Mouse (Mus musculus) CH12.LX (cell line): ENCODE measurements around the gene Arcn1. TPM values are rescaled to one million over a fixed set of nuclear protein-coding genes. Genes with fewer than 3 reads are reported as not detected.

Experiments
- DNase-seq: peaks from one replicate; pipeline ENCODE4 v3.0.0-alpha.2; 2013; ENCODE audit errors: extremely low read depth
- H3K27ac ChIP-seq: 2 replicates; pipeline ENCODE4 v1.5.1; 2012; ENCODE audit warnings: low read depth, mild to moderate bottlenecking, control low read depth, moderate library complexity; ENCODE audit not compliant: insufficient read depth
- H3K27me3 ChIP-seq: replicated peaks from 2 replicates; pipeline ENCODE3; 2012; ENCODE audit warnings: inconsistent platforms
- H3K36me3 ChIP-seq, 2 experiments: replicated peaks in 1 of 2; 2 replicates each; pipeline versions ENCODE3 to v1.6.1; 2012; ENCODE audit warnings: inconsistent platforms in 1 of 2, low read length in 1 of 2, mild to moderate bottlenecking in 1 of 2, mixed read lengths in 1 of 2, moderate library complexity in 1 of 2; ENCODE audit not compliant: control insufficient read depth in 1 of 2, insufficient read depth in 1 of 2
- H3K4me1 ChIP-seq, 2 experiments: 2 replicates each; pipeline ENCODE4 v1.6.1; 2012; ENCODE audit warnings: inconsistent platforms in 1 of 2, moderate library complexity in 1 of 2; ENCODE audit not compliant: insufficient read depth in 2 of 2, control insufficient read depth in 1 of 2
- H3K4me2 ChIP-seq: 2 replicates; pipeline ENCODE4 v1.6.1; 2012; ENCODE audit warnings: low read depth, mild to moderate bottlenecking, control low read depth; ENCODE audit not compliant: poor library complexity, insufficient read depth, severe bottlenecking
- H3K4me3 ChIP-seq, 3 experiments: fragments of 150-350 bp in 1 of 3; sonication (generic) in 1 of 3; replicated peaks in 1 of 3; 2 replicates each; pipeline versions ENCODE3 to v1.5.1; 2011 to 2012; ENCODE audit warnings: low read depth in 2 of 3, low read length in 2 of 3, mild to moderate bottlenecking in 2 of 3, moderate library complexity in 2 of 3, control low read depth in 1 of 3, improper control_type of control experiment in 1 of 3, inconsistent platforms in 1 of 3, mixed read lengths in 1 of 3; ENCODE audit not compliant: poor library complexity in 1 of 3
- H3K79me2 ChIP-seq: replicated peaks from 2 replicates; pipeline ENCODE4 v1.6.1; 2012; ENCODE audit warnings: mild to moderate bottlenecking, moderate library complexity; ENCODE audit not compliant: control insufficient read depth, poor library complexity, insufficient read depth, severe bottlenecking; ENCODE audit errors: extremely low read depth
- H3K9ac ChIP-seq: 2 replicates; pipeline ENCODE4 v1.6.1; 2012; ENCODE audit warnings: low read depth, mild to moderate bottlenecking, control low read depth, moderate library complexity; ENCODE audit not compliant: insufficient read depth
- H3K9me3 ChIP-seq: replicated peaks from 2 replicates; pipeline ENCODE3; 2012; ENCODE audit warnings: low read length, inconsistent platforms, mixed read lengths
- BHLHE40 ChIP-seq: IDR thresholded peaks from 2 replicates; pipeline ENCODE4 v1.6.1; 2011; ENCODE audit warnings: mild to moderate bottlenecking, low read depth, low read length, improper control_type of control experiment
- CTCF ChIP-seq, 2 experiments: IDR thresholded peaks in 1 of 2; conservative IDR thresholded peaks in 1 of 2; 2 replicates each; pipeline ENCODE4 v1.5.1; 2011 to 2012; ENCODE audit warnings: low read depth in 2 of 2, low read length in 2 of 2, improper control_type of control experiment in 1 of 2, inconsistent platforms in 1 of 2, mild to moderate bottlenecking in 1 of 2, moderate library complexity in 1 of 2
- ELF1 ChIP-seq: IDR thresholded peaks from 2 replicates; pipeline ENCODE4 v1.6.1; 2014; ENCODE audit warnings: low read depth, mild to moderate bottlenecking, inconsistent platforms, low read length, improper control_type of control experiment
- JUN ChIP-seq: IDR thresholded peaks from 2 replicates; pipeline ENCODE4 v1.6.1; 2011; ENCODE audit warnings: low read depth, mild to moderate bottlenecking, low read length, improper control_type of control experiment, moderate library complexity; ENCODE audit not compliant: insufficient read depth
- MAFK ChIP-seq: IDR thresholded peaks from 2 replicates; pipeline ENCODE4 v1.6.1; 2011; ENCODE audit warnings: low read length, improper control_type of control experiment; ENCODE audit not compliant: insufficient replicate concordance
- MXI1 ChIP-seq: IDR thresholded peaks from 2 replicates; pipeline ENCODE4 v1.6.1; 2011; ENCODE audit warnings: mild to moderate bottlenecking, low read depth, low read length, improper control_type of control experiment
- MYC ChIP-seq: IDR thresholded peaks from 2 replicates; pipeline ENCODE4 v1.6.1; 2011; ENCODE audit warnings: low read depth, mild to moderate bottlenecking, improper control_type of control experiment, low read length
- POLR2A ChIP-seq: IDR thresholded peaks from 2 replicates; pipeline ENCODE4 v1.6.1; 2011; ENCODE audit warnings: low read depth, mild to moderate bottlenecking, improper control_type of control experiment, low read length
- POLR2AphosphoS2 ChIP-seq: IDR thresholded peaks from 2 replicates; pipeline ENCODE4 v1.6.1; 2011; ENCODE audit warnings: low read depth, low read length, improper control_type of control experiment
- RAD21 ChIP-seq: IDR thresholded peaks from 2 replicates; pipeline ENCODE4 v1.6.1; 2011; ENCODE audit warnings: low read depth, mild to moderate bottlenecking, low read length, improper control_type of control experiment, moderate library complexity
- RCOR1 ChIP-seq: conservative IDR thresholded peaks from 2 replicates; pipeline ENCODE4 v1.6.1; 2012; ENCODE audit warnings: low read depth, mild to moderate bottlenecking, inconsistent platforms, low read length, improper control_type of control experiment
- SIN3A ChIP-seq: IDR thresholded peaks from 2 replicates; pipeline ENCODE4 v1.6.1; 2012; ENCODE audit warnings: low read length, improper control_type of control experiment, inconsistent platforms
- SMC3 ChIP-seq: IDR thresholded peaks from 2 replicates; pipeline ENCODE4 v1.6.1; 2011; ENCODE audit warnings: low read depth, low read length, improper control_type of control experiment
- TBP ChIP-seq: conservative IDR thresholded peaks from 2 replicates; pipeline ENCODE4 v1.6.1; 2011; ENCODE audit warnings: low read depth, low read length, improper control_type of control experiment
- UBTF ChIP-seq: IDR thresholded peaks from 2 replicates; pipeline ENCODE4 v1.6.1; 2012; ENCODE audit warnings: low read depth, mild to moderate bottlenecking, inconsistent platforms, low read length, improper control_type of control experiment, moderate library complexity
- ZC3H11A ChIP-seq: IDR thresholded peaks from 2 replicates; pipeline ENCODE4 v1.6.1; 2012; ENCODE audit warnings: low read depth, mild to moderate bottlenecking, inconsistent platforms, low read length, improper control_type of control experiment
- ZKSCAN1 ChIP-seq: IDR thresholded peaks from 2 replicates; pipeline ENCODE4 v1.6.1; 2012; ENCODE audit warnings: low read depth, inconsistent platforms, low read length, improper control_type of control experiment, borderline replicate concordance
- ZMIZ1 ChIP-seq: IDR thresholded peaks from 2 replicates; pipeline ENCODE4 v1.6.1; 2012; ENCODE audit warnings: low read depth, mild to moderate bottlenecking, inconsistent platforms, low read length, improper control_type of control experiment
- ZNF384 ChIP-seq: IDR thresholded peaks from 2 replicates; pipeline ENCODE4 v1.6.1; 2012; ENCODE audit warnings: low read depth, low read length, improper control_type of control experiment, inconsistent platforms
- dilution Hi-C: fragments of 300-500 bp; cut with MboI; formaldehyde crosslinking; loops from 2 replicates; pipeline ENCODE4 v1.14.3; 2020; ENCODE audit warnings: low sequenced_read_pairs; ENCODE audit not compliant: extremely low pct_unique_long_range_greater_than_20kb, extremely low pct_ligation_motif_present
- in situ Hi-C: fragments of 300-500 bp; cut with MboI; formaldehyde crosslinking; loops from 3 replicates; pipeline ENCODE4 v1.14.3; 2019; ENCODE audit warnings: low sequenced_read_pairs, low pct_ligation_motif_present, low pct_unique_long_range_greater_than_20kb, mixed read lengths
- polyA plus RNA-seq: library from polyadenylated mRNA; unstranded; fragments of >175 nt; gene quantifications from 2 replicates; pipeline ENCODE4 v1.2.1, GENCODE M21; 2012; ENCODE audit warnings: low read depth; ENCODE audit not compliant: insufficient read length
- total RNA-seq, 2 experiments: library from RNA; depleted of rRNA; stranded (reverse); fragments of 300-350 nt in 1 of 2; fragments of >200 nt in 1 of 2; gene quantifications; 2 replicates each; pipeline ENCODE4 v1.2.3; 2012 to 2014

Gene Arcn1
- total and polyA plus RNA-seq, 3 experiments: 79.4 to 150 (median 127) TPM

GRCm38 (mm10) chr9:44745371-44745770 is 22.3 kb downstream of the Arcn1 start:
- H3K27ac ChIP-seq: no peak overlapping the region
- in situ Hi-C loops: no loop called here
- TF ChIP-seq ZKSCAN1 (no peak), SIN3A (no peak), ELF1 (no peak), ZC3H11A (no peak), ZNF384 (no peak), MYC (no peak), MXI1 (no peak), BHLHE40 (no peak), JUN (no peak), RCOR1 (no peak), MAFK (no peak), TBP (no peak), ZMIZ1 (no peak), CTCF (conservative IDR thresholded peaks at IDR 0.05 in 1 of 2, IDR thresholded peaks at IDR 0.05 in 1 of 2; ENCODE audit: low read depth in 2 of 2, low read length in 2 of 2) (no peak), UBTF (no peak), POLR2AphosphoS2 (no peak)
- TF ChIP-seq, all 38 proteins: peak for 0
- DNase-seq: no peak
- peaks cover 3% of the 10 kb centered on the region; the same call in 1 of the 2 replicates for H3K79me2 ChIP-seq
- H3K4me2 ChIP-seq: no peak overlapping the region
- dilution Hi-C loops: no loop called here
- no peaks in the 10 kb centered on the region for H3K27me3 ChIP-seq
- no peak overlapping the region for H3K4me3 ChIP-seq
- peaks cover 0 to 8% of the 10 kb centered on the region in 2 experiments; a peak in 1 of 4 replicates for H3K4me1 ChIP-seq
- no peak overlapping the region for H3K9ac ChIP-seq
- H3K36me3 ChIP-seq: peaks cover 66 to 72% of the 10 kb centered on the region in 2 experiments
- H3K9me3 ChIP-seq: no peaks in the 10 kb centered on the region

DNA sequence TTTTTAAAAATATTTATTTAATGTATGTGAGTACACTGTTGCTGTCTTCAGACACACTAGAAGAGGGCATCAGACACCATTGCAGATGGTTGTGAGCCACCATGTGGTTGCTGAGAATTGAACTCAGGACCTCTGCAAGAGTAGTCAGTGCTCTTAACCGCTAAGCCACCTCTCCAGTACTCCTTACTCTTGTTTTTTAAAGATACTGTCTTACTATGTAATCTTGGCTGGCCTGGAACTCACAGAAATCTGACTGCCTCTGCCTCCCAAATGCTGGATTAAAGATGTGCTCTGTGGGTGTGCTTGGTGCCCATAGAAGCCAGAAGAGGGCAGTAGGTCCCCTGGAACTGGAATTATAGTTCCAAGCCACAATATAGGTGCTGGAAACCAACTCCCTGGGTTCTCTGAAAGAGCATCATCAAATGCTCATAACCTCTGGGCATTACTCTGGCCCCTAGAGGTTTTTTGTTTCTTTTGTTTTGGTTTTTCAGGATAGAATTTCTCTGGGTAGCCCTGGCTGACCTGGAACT is 26.9 kb downstream of the Arcn1 start:
- no peak overlapping the region for H3K9ac ChIP-seq
- no peaks in the 10 kb centered on the region for H3K79me2 ChIP-seq
- H3K27me3 ChIP-seq: peaks cover 16% of the 10 kb centered on the region
- no peak overlapping the region for H3K27ac ChIP-seq
- H3K4me3 ChIP-seq: no peak overlapping the region
- H3K4me1 ChIP-seq: peaks cover 2 to 20% of the 10 kb centered on the region in 2 experiments; a peak in 2 of 4 replicates
- peaks cover 34 to 36% of the 10 kb centered on the region in 2 experiments for H3K36me3 ChIP-seq
- no peak for DNase-seq
- TF ChIP-seq RAD21 (peak; percentile 28), SMC3 (0 out of 2 replicates have a peak, but pooled peaks have one; percentile 20), TBP (peak; percentile 54; the same call in 1 of the 2 replicates), UBTF (no peak), CTCF (conservative IDR thresholded peaks at IDR 0.05 in 1 of 2, IDR thresholded peaks at IDR 0.05 in 1 of 2; ENCODE audit: low read depth in 2 of 2, low read length in 2 of 2) (peak in 1 of 2 experiments; percentile 51; a peak in 2 of 4 replicates), POLR2A (0 out of 2 replicates have a peak, but pooled peaks have one; percentile 12)
- TF ChIP-seq, all 38 proteins: peak for 5
- dilution Hi-C loops: no loop called here
- Histone ChIP-seq H3K9me3 (peaks cover 3% of the 10 kb centered on the region), H3K4me2 (no peak overlapping the region)
- in situ Hi-C loops: no loop called here
